Mouse (Mus musculus) cerebellum, adult 2 months (tissue): ENCODE results near the gene Dscam.

Experiments used
- CTCF ChIP-seq: fragments of 200-500 bp; IDR thresholded peaks from 2 replicates; pipeline ENCODE4 v1.5.1; 2011; ENCODE audit warnings: low read depth, mild to moderate bottlenecking, control low read depth, low read length, moderate library complexity, borderline replicate concordance; ENCODE audit not compliant: insufficient read depth
- POLR2A ChIP-seq: fragments of 200-500 bp; IDR thresholded peaks from 2 replicates; pipeline ENCODE4 v1.6.1; 2011; ENCODE audit warnings: low read length, control low read depth, borderline replicate concordance; ENCODE audit not compliant: insufficient read depth

DNA sequence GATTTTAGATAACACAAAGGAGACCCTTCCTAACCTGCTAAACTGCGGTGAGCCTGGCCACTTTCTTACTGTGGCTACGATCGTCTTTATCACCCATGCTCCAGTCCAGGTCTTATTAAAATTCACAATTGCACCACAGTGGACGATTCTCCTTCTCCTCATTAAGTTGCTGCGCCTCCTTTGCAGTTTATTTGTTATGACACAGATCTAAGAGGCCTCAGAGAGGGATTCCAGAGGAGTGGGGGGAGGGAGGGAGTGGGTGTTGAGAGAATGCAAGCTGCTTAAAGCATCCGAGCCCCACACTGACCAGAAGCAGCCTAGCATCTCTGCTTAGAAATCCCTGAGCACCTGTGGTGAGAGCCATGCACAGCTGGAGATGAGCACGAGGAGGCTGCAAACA lies 413.6 kb downstream of the Dscam start:
- TF ChIP-seq CTCF (no peak), POLR2A (no peak)
